Comparison of ENCODE assay signal across 21 mouse cellular contexts in the genomic region with DNA sequence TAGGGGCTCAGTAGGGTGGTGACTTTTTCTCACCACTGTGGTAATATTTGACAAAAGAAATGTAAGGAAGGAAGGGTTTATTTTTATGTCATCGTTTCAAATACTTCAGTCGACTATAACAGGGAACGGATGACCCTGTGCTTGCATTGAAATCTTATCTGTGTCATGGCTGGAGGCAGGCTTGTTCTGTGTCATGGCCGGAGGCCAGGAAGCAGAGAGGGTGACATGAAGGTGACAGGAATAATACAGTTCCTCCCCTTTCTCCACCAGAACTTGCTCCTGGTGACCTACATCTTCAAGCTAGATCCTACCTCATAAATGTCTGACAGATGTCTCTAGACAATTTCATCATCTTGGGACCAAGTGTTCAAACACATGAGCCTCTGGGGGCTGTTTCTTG.
DNase-seq lines count a peak whose midpoint lies in the region; ATAC-seq and TF ChIP-seq lines count a peak whose summit lies in the region.
"Had no signal": no experiment of that assay in that cellular context is flagged by ENCODE, and none has a peak within 500 bp of the region (broad histone marks: within the 10 kb centered on the region; RNA-seq: fewer than 3 reads in every experiment).

No protein-coding gene starts in this region.

- no peaks in the 10 kb centered on the region for H3K36me3 ChIP-seq in heart, embryonic 11.5 days (ENCODE audit: control insufficient read depth, insufficient read depth, low read length)
- H3K36me3 ChIP-seq in heart, embryonic 15.5 days, result no peaks in the 10 kb centered on the region
- no peaks in the 10 kb centered on the region for H3K36me3 ChIP-seq in lung, embryonic 14.5 days (ENCODE audit: insufficient read depth)
- H3K36me3 ChIP-seq: embryonic facial prominence, embryonic 13.5 days; forebrain, embryonic 12.5 days; hindbrain, embryonic 12.5 days had no signal

- ATAC-seq in heart, embryonic 11.5 days (replicated peaks; ENCODE audit: insufficient number of reproducible peaks, low FRiP score, low TSS enrichment), result no peak
- ATAC-seq in heart, embryonic 15.5 days (replicated peaks; ENCODE audit: insufficient number of reproducible peaks, insufficient read depth, low FRiP score, low read depth), result 0 out of 2 replicates have a peak, but pooled peaks have one; percentile 58
- ATAC-seq in lung, embryonic 14.5 days (ENCODE audit: insufficient read depth), result no peak
- 0 out of 2 replicates have a peak, but pooled peaks have one; percentile 61 for ATAC-seq in megakaryocyte-erythroid progenitor cell, adult 5-6 weeks (replicated peaks; ENCODE audit: low FRiP score, low TSS enrichment, poor library complexity, severe bottlenecking)
- ATAC-seq: activated CD4-positive, CD25-positive, alpha-beta regulatory T cell, adult 4 months; forebrain, embryonic 16.5 days; hindbrain, postnatal 0 days; Patski had no signal

- TF ChIP-seq CTCF in lung, embryonic 14.5 days (IDR thresholded peaks at IDR 0.05; ENCODE audit: low read depth), result no peak

- H3K27me3 ChIP-seq in heart, embryonic 11.5 days (ENCODE audit: control insufficient read depth, insufficient read depth, low read length), result no peaks in the 10 kb centered on the region
- no peaks in the 10 kb centered on the region for H3K27me3 ChIP-seq in heart, embryonic 15.5 days
- no peaks in the 10 kb centered on the region for H3K27me3 ChIP-seq in lung, embryonic 14.5 days (ENCODE audit: insufficient read depth, low read length)
- H3K27me3 ChIP-seq: CH12.LX; embryonic facial prominence, embryonic 13.5 days; forebrain, embryonic 12.5 days; hindbrain, embryonic 12.5 days; Patski had no signal

- no peak overlapping the region for H3K4me2 ChIP-seq in heart, embryonic 11.5 days
- H3K4me2 ChIP-seq in heart, embryonic 15.5 days, result no peak overlapping the region; the same call in 1 of the 2 replicates
- no peak overlapping the region for H3K4me2 ChIP-seq in lung, embryonic 14.5 days
- H3K4me2 ChIP-seq: embryonic facial prominence, embryonic 13.5 days; forebrain, embryonic 12.5 days; hindbrain, embryonic 12.5 days had no signal

- 35% methylated on average over 4 of the region's 4 CpGs for WGBS in heart, embryonic 11.5 days (ENCODE audit: insufficient replicate concordance)
- 16% methylated on average over 4 of the region's 4 CpGs for WGBS in heart, embryonic 15.5 days
- 48% methylated on average over 4 of the region's 4 CpGs for WGBS in lung, embryonic 14.5 days

- H3K27ac ChIP-seq in heart, embryonic 11.5 days (ENCODE audit: low read depth, low read length), result no peak overlapping the region
- peak overlapping the region; percentile 32 for H3K27ac ChIP-seq in heart, embryonic 15.5 days
- H3K27ac ChIP-seq in lung, embryonic 14.5 days (ENCODE audit: low read depth), result no peak overlapping the region
- H3K27ac ChIP-seq: embryonic facial prominence, embryonic 13.5 days; forebrain, embryonic 12.5 days; hindbrain, embryonic 12.5 days; hindbrain, postnatal 0 days had no signal

- peak; percentile 80 for DNase-seq in heart, adult 11 months
- DNase-seq in heart, adult 8-10 months (ENCODE audit: low spot score), result no peak
- peak; percentile 30 for DNase-seq in lung, embryonic 14.5 days
- no peak for DNase-seq in lung, postnatal 4 days
- DNase-seq in cerebellum, postnatal 36 days, result no peak
- DNase-seq: cerebellum, adult 11-12 months; cerebellum, adult 9-10 months; cerebellum, postnatal 25 days; gastrocnemius, postnatal 10 days; kidney, adult 11 months had no signal

- H3K4me1 ChIP-seq in heart, embryonic 11.5 days (ENCODE audit: control insufficient read depth, insufficient read depth, low read length), result peaks cover 10% of the 10 kb centered on the region
- peaks cover 16% of the 10 kb centered on the region for H3K4me1 ChIP-seq in heart, embryonic 15.5 days (replicated peaks)
- H3K4me1 ChIP-seq in lung, embryonic 14.5 days (ENCODE audit: insufficient read depth), result peaks cover 8% of the 10 kb centered on the region; the same call in 1 of the 2 replicates
- H3K4me1 ChIP-seq: forebrain, embryonic 12.5 days; hindbrain, embryonic 12.5 days had no signal

- no peak overlapping the region for H3K4me3 ChIP-seq in heart, embryonic 11.5 days (ENCODE audit: low read depth, low read length)
- no peak overlapping the region for H3K4me3 ChIP-seq in heart, embryonic 15.5 days
- no peak overlapping the region for H3K4me3 ChIP-seq in lung, embryonic 14.5 days (ENCODE audit: low read depth, low read length)
- H3K4me3 ChIP-seq: embryonic facial prominence, embryonic 13.5 days; forebrain, embryonic 12.5 days; hindbrain, embryonic 12.5 days had no signal

- no peaks in the 10 kb centered on the region for H3K9me3 ChIP-seq in heart, embryonic 11.5 days (replicated peaks; ENCODE audit: control insufficient read depth, low read length)
- H3K9me3 ChIP-seq in heart, embryonic 15.5 days (replicated peaks), result no peaks in the 10 kb centered on the region
- no peaks in the 10 kb centered on the region for H3K9me3 ChIP-seq in lung, embryonic 14.5 days (ENCODE audit: low read depth, low read length)
- H3K9me3 ChIP-seq: embryonic facial prominence, embryonic 13.5 days; forebrain, embryonic 12.5 days; hindbrain, embryonic 12.5 days had no signal

- H3K9ac ChIP-seq in heart, embryonic 11.5 days (ENCODE audit: low read depth, low read length), result no peak overlapping the region
- no peak overlapping the region for H3K9ac ChIP-seq in heart, embryonic 15.5 days
- no peak overlapping the region for H3K9ac ChIP-seq in lung, embryonic 14.5 days
- H3K9ac ChIP-seq: embryonic facial prominence, embryonic 13.5 days; forebrain, embryonic 12.5 days; hindbrain, embryonic 12.5 days had no signal

Comparison
In these comparisons a context has a peak if more than half of its experiments do, and no peak if none do; other contexts are left out.
1. DNase-seq: peak in heart, adult 11 months (single experiment) and lung, embryonic 14.5 days (single experiment); none in heart, adult 8-10 months (single experiment), lung, postnatal 4 days (0 of 2) and cerebellum, postnatal 36 days (0 of 2).
2. ATAC-seq: peak in heart, embryonic 15.5 days (single experiment) and megakaryocyte-erythroid progenitor cell, adult 5-6 weeks (single experiment); none in heart, embryonic 11.5 days (single experiment) and lung, embryonic 14.5 days (single experiment).